In genomic region chr10:128587697-128588096, GRCm38 (mm10) we compare ENCODE assay signal across 9 mouse cellular contexts. TPM values are rescaled to one million over a fixed set of nuclear protein-coding genes. Genes with fewer than 3 reads are reported as not detected.
A peak's percentile ranks its signal among the peaks of the same experiment; 100 is the strongest.
DNase-seq lines count a peak whose midpoint lies in the region; ATAC-seq and TF ChIP-seq lines count a peak whose summit lies in the region.
"Had no signal": no experiment of that assay in that cellular context is flagged by ENCODE, and none has a peak within 500 bp of the region (broad histone marks: within the 10 kb centered on the region; RNA-seq: fewer than 3 reads in every experiment).

No protein-coding gene starts in this region.

- ATAC-seq in limb, embryonic 11.5 days (ENCODE audit: insufficient number of reproducible peaks, low FRiP score, low TSS enrichment, low read depth): no peak
- ATAC-seq in intestine, embryonic 15.5 days: peak; percentile 76
- no peak for ATAC-seq in limb, embryonic 14.5 days (ENCODE audit: low FRiP score, low read depth)
- ATAC-seq in stomach, postnatal 0 days (ENCODE audit: low FRiP score, low TSS enrichment): peak; percentile 55
- no peak for ATAC-seq in monocyte, adult 5-6 weeks (replicated peaks; ENCODE audit: insufficient number of reproducible peaks, low FRiP score, low TSS enrichment, poor library complexity, severe bottlenecking)

- H3K4me1 ChIP-seq in limb, embryonic 11.5 days (ENCODE audit: control insufficient read depth, insufficient read depth, low read length): peaks cover 11% of the 10 kb centered on the region; the same call in 1 of the 2 replicates
- peaks cover 37% of the 10 kb centered on the region for H3K4me1 ChIP-seq in limb, embryonic 10.5 days
- H3K4me1 ChIP-seq in intestine, embryonic 15.5 days (replicated peaks): peaks cover 24% of the 10 kb centered on the region
- peaks cover 7% of the 10 kb centered on the region; the same call in 1 of the 2 replicates for H3K4me1 ChIP-seq in limb, embryonic 14.5 days (ENCODE audit: control insufficient read depth, insufficient read depth, low read length)
- 0 out of 2 replicates have a peak, but pooled peaks cover 7% of the 10 kb centered on the region for H3K4me1 ChIP-seq in stomach, postnatal 0 days (replicated peaks; ENCODE audit: control insufficient read depth, insufficient read depth)

- TF ChIP-seq POLR2A in limb, embryonic 14.5 days (IDR thresholded peaks at IDR 0.05; ENCODE audit: borderline replicate concordance, extremely low read depth, insufficient read depth, insufficient read length): no peak

- no peak for TF ChIP-seq CTCF in stomach, postnatal 0 days (IDR thresholded peaks at IDR 0.05; ENCODE audit: low read depth)

- 64% methylated on average over 8 of the region's 8 CpGs for WGBS in limb, embryonic 11.5 days
- WGBS in limb, embryonic 10.5 days: 58% methylated on average over 8 of the region's 8 CpGs
- WGBS in intestine, embryonic 15.5 days: 37% methylated on average over 8 of the region's 8 CpGs
- WGBS in limb, embryonic 14.5 days: 46% methylated on average over 8 of the region's 8 CpGs
- 42% methylated on average over 8 of the region's 8 CpGs for WGBS in stomach, postnatal 0 days

- H3K4me3 ChIP-seq in limb, embryonic 11.5 days (ENCODE audit: low read depth, low read length): 0 out of 2 replicates have a peak overlapping the region, but pooled peaks have one; percentile 0
- no peak overlapping the region; the same call in 1 of the 2 replicates for H3K4me3 ChIP-seq in limb, embryonic 10.5 days
- H3K4me3 ChIP-seq in intestine, embryonic 15.5 days (replicated peaks): peak overlapping the region; percentile 71
- peak overlapping the region; percentile 62 for H3K4me3 ChIP-seq in limb, embryonic 14.5 days (replicated peaks; ENCODE audit: low read length)
- peak overlapping the region; percentile 70 for H3K4me3 ChIP-seq in stomach, postnatal 0 days (ENCODE audit: low read depth, low read length)
- H3K4me3 ChIP-seq: megakaryocyte, embryonic 14.5 days had no signal

- no peaks in the 10 kb centered on the region for H3K9me3 ChIP-seq in limb, embryonic 11.5 days (ENCODE audit: control insufficient read depth, low read length)
- no peaks in the 10 kb centered on the region for H3K9me3 ChIP-seq in limb, embryonic 10.5 days (replicated peaks)
- H3K9me3 ChIP-seq in intestine, embryonic 15.5 days: no peaks in the 10 kb centered on the region
- no peaks in the 10 kb centered on the region for H3K9me3 ChIP-seq in limb, embryonic 14.5 days (ENCODE audit: control insufficient read depth, low read length)
- no peaks in the 10 kb centered on the region for H3K9me3 ChIP-seq in stomach, postnatal 0 days (ENCODE audit: control insufficient read depth, low read length)
- H3K9me3 ChIP-seq: megakaryocyte, embryonic 14.5 days had no signal

- DNase-seq in limb, embryonic 11.5 days (ENCODE audit: low spot score): no peak
- DNase-seq in limb, embryonic 10.5 days (ENCODE audit: low spot score): no peak
- no peak for DNase-seq in limb, embryonic 14.5 days (ENCODE audit: low spot score)
- peak; percentile 82 for DNase-seq in stomach, postnatal 0 days (ENCODE audit: low spot score)
- DNase-seq in left cerebral cortex, adult 9 months (ENCODE audit: low spot score in 2 of 2): no peak
- DNase-seq in left cerebral cortex, adult 18-20 months (ENCODE audit: low spot score in 2 of 2): no peak

- H3K27me3 ChIP-seq in limb, embryonic 11.5 days (ENCODE audit: control insufficient read depth, insufficient read depth, low read length): peaks cover 41% of the 10 kb centered on the region
- peaks cover 82% of the 10 kb centered on the region for H3K27me3 ChIP-seq in limb, embryonic 10.5 days (ENCODE audit: low read depth, poor library complexity, severe bottlenecking)
- H3K27me3 ChIP-seq in intestine, embryonic 15.5 days (replicated peaks): peaks cover 22% of the 10 kb centered on the region
- H3K27me3 ChIP-seq in limb, embryonic 14.5 days (ENCODE audit: control insufficient read depth, insufficient read depth, low read length): peaks cover 31% of the 10 kb centered on the region
- H3K27me3 ChIP-seq in stomach, postnatal 0 days (ENCODE audit: control insufficient read depth, insufficient read depth, low read length): no peaks in the 10 kb centered on the region

- TF ChIP-seq EP300 in stomach, postnatal 0 days (optimal IDR thresholded peaks at IDR 0.05): no peak

- H3K4me2 ChIP-seq in limb, embryonic 11.5 days (ENCODE audit: low read depth, severe bottlenecking): peak overlapping the region; percentile 92; the same call in 1 of the 2 replicates
- peak overlapping the region; percentile 95 for H3K4me2 ChIP-seq in intestine, embryonic 15.5 days (replicated peaks)
- peak overlapping the region; percentile 99 for H3K4me2 ChIP-seq in limb, embryonic 14.5 days (replicated peaks; ENCODE audit: low read depth, low read length, severe bottlenecking)
- peak overlapping the region; percentile 98 for H3K4me2 ChIP-seq in stomach, postnatal 0 days (replicated peaks; ENCODE audit: low read depth)

- no peak overlapping the region; the same call in 1 of the 2 replicates for H3K9ac ChIP-seq in limb, embryonic 11.5 days (ENCODE audit: low read length)
- H3K9ac ChIP-seq in intestine, embryonic 15.5 days: peak overlapping the region; percentile 37
- no peak overlapping the region for H3K9ac ChIP-seq in limb, embryonic 14.5 days (ENCODE audit: low read depth, low read length, severe bottlenecking)
- H3K9ac ChIP-seq in stomach, postnatal 0 days (ENCODE audit: low read length): peak overlapping the region; percentile 80

- H3K36me3 ChIP-seq in limb, embryonic 11.5 days (ENCODE audit: control insufficient read depth, insufficient read depth, low read length): no peaks in the 10 kb centered on the region
- no peaks in the 10 kb centered on the region for H3K36me3 ChIP-seq in limb, embryonic 10.5 days
- H3K36me3 ChIP-seq in intestine, embryonic 15.5 days: no peaks in the 10 kb centered on the region
- no peaks in the 10 kb centered on the region for H3K36me3 ChIP-seq in limb, embryonic 14.5 days (ENCODE audit: control insufficient read depth, insufficient read depth, low read length)
- peaks cover 2% of the 10 kb centered on the region; the same call in 1 of the 2 replicates for H3K36me3 ChIP-seq in stomach, postnatal 0 days (ENCODE audit: control insufficient read depth, insufficient read depth, low read length)

- H3K27ac ChIP-seq in limb, embryonic 11.5 days (replicated peaks; ENCODE audit: low read depth, low read length): no peak overlapping the region
- no peak overlapping the region for H3K27ac ChIP-seq in limb, embryonic 10.5 days
- H3K27ac ChIP-seq in intestine, embryonic 15.5 days: peak overlapping the region; percentile 88
- no peak overlapping the region for H3K27ac ChIP-seq in limb, embryonic 14.5 days (replicated peaks; ENCODE audit: low read depth, low read length)
- H3K27ac ChIP-seq in stomach, postnatal 0 days (replicated peaks): peak overlapping the region; percentile 98

RNA-seq across cellular contexts. Expression of gene Erbb3, which starts 1.8 kb away (rescaled TPM):
- 7.6 and 8.1 TPM in 2 replicates for polyA plus RNA-seq in limb, embryonic 11.5 days (2014; fragmentation: Nextera tagmentation; extraction: Ambion mirVana)
- polyA plus RNA-seq in limb, embryonic 10.5 days (2016; fragmentation: Nextera tagmentation; extraction: Ambion mirVana): 3.2 and 5.3 TPM in 2 replicates
- polyA plus RNA-seq in intestine, embryonic 15.5 days (2015; fragmentation: Nextera tagmentation; extraction: Ambion mirVana): 30.5 and 31.5 TPM in 2 replicates
- polyA plus RNA-seq in limb, embryonic 14.5 days (2012; rRNA removed): 17.5 and 18.2 TPM in 2 replicates
- polyA plus RNA-seq in limb, embryonic 14.5 days (2014; fragmentation: Nextera tagmentation; extraction: Ambion mirVana): 19.6 and 21.1 TPM in 2 replicates
- 18.6 and 18.9 TPM in 2 replicates for polyA plus RNA-seq in stomach, postnatal 0 days (2015; fragmentation: Nextera tagmentation; extraction: Ambion mirVana)
- total RNA-seq in monocyte, adult 5-6 weeks (2017): 1.4 to 3.3 TPM (median 2.8 TPM) in 3 replicates
- total RNA-seq in left cerebral cortex, adult 18-20 months (2021): 1 to 10 TPM; 5.1 to 5.2 TPM

RNA-seq across cellular contexts. Expression of gene Pa2g4, which starts 21.9 kb away (rescaled TPM):
- 274 and 289 TPM in 2 replicates for polyA plus RNA-seq in limb, embryonic 11.5 days (2014; fragmentation: Nextera tagmentation; extraction: Ambion mirVana)
- 267 and 322 TPM in 2 replicates for polyA plus RNA-seq in limb, embryonic 10.5 days (2016; fragmentation: Nextera tagmentation; extraction: Ambion mirVana)
- polyA plus RNA-seq in intestine, embryonic 15.5 days (2015; fragmentation: Nextera tagmentation; extraction: Ambion mirVana): 205 and 210 TPM in 2 replicates
- 111 and 186 TPM in 2 replicates for polyA plus RNA-seq in limb, embryonic 14.5 days (2012; rRNA removed)
- 207 and 210 TPM in 2 replicates for polyA plus RNA-seq in limb, embryonic 14.5 days (2014; fragmentation: Nextera tagmentation; extraction: Ambion mirVana)
- polyA plus RNA-seq in stomach, postnatal 0 days (2015; fragmentation: Nextera tagmentation; extraction: Ambion mirVana): 131 and 135 TPM in 2 replicates
- total RNA-seq in monocyte, adult 5-6 weeks (2017): 37.2 to 74.1 TPM (median 47.8 TPM) in 3 replicates
- total RNA-seq in left cerebral cortex, adult 18-20 months (2021): 10 to 100 TPM; 58.3 TPM

RNA-seq across cellular contexts. Expression of gene Rpl41, which starts 38.6 kb away (rescaled TPM):
- 4,010 and 4,046 TPM in 2 replicates for polyA plus RNA-seq in limb, embryonic 11.5 days (2014; fragmentation: Nextera tagmentation; extraction: Ambion mirVana)
- 3,499 and 3,829 TPM in 2 replicates for polyA plus RNA-seq in limb, embryonic 10.5 days (2016; fragmentation: Nextera tagmentation; extraction: Ambion mirVana)
- 3,667 and 3,915 TPM in 2 replicates for polyA plus RNA-seq in intestine, embryonic 15.5 days (2015; fragmentation: Nextera tagmentation; extraction: Ambion mirVana)
- polyA plus RNA-seq in limb, embryonic 14.5 days (2012; rRNA removed): 2,621 and 3,931 TPM in 2 replicates
- 4,572 and 4,920 TPM in 2 replicates for polyA plus RNA-seq in limb, embryonic 14.5 days (2014; fragmentation: Nextera tagmentation; extraction: Ambion mirVana)
- polyA plus RNA-seq in stomach, postnatal 0 days (2015; fragmentation: Nextera tagmentation; extraction: Ambion mirVana): 3,550 and 3,693 TPM in 2 replicates
- 2,103 to 2,260 TPM (median 2,168 TPM) in 3 replicates for total RNA-seq in monocyte, adult 5-6 weeks (2017)
- total RNA-seq in left cerebral cortex, adult 18-20 months (2021): 1,000 to 10,000 TPM; 1,493 to 1,582 TPM

RNA-seq across cellular contexts. Expression of gene Rps26, which starts 38.9 kb away (rescaled TPM):
- 831 and 876 TPM in 2 replicates for polyA plus RNA-seq in limb, embryonic 11.5 days (2014; fragmentation: Nextera tagmentation; extraction: Ambion mirVana)
- 592 and 676 TPM in 2 replicates for polyA plus RNA-seq in limb, embryonic 10.5 days (2016; fragmentation: Nextera tagmentation; extraction: Ambion mirVana)
- polyA plus RNA-seq in intestine, embryonic 15.5 days (2015; fragmentation: Nextera tagmentation; extraction: Ambion mirVana): 693 and 768 TPM in 2 replicates
- polyA plus RNA-seq in limb, embryonic 14.5 days (2012; rRNA removed): 1,619 and 1,662 TPM in 2 replicates
- 1,135 and 1,177 TPM in 2 replicates for polyA plus RNA-seq in limb, embryonic 14.5 days (2014; fragmentation: Nextera tagmentation; extraction: Ambion mirVana)
- polyA plus RNA-seq in stomach, postnatal 0 days (2015; fragmentation: Nextera tagmentation; extraction: Ambion mirVana): 781 and 811 TPM in 2 replicates
- 224 to 301 TPM (median 295 TPM) in 3 replicates for total RNA-seq in monocyte, adult 5-6 weeks (2017)
- total RNA-seq in left cerebral cortex, adult 18-20 months (2021): 100 to 1,000 TPM; 232 to 257 TPM

RNA-seq across cellular contexts. Expression of gene Zc3h10, which starts 40.1 kb away (rescaled TPM):
- 15.3 and 19.4 TPM in 2 replicates for polyA plus RNA-seq in limb, embryonic 11.5 days (2014; fragmentation: Nextera tagmentation; extraction: Ambion mirVana)
- 14.5 and 15.4 TPM in 2 replicates for polyA plus RNA-seq in limb, embryonic 10.5 days (2016; fragmentation: Nextera tagmentation; extraction: Ambion mirVana)
- 14.5 and 15.2 TPM in 2 replicates for polyA plus RNA-seq in intestine, embryonic 15.5 days (2015; fragmentation: Nextera tagmentation; extraction: Ambion mirVana)
- 15.2 and 17.2 TPM in 2 replicates for polyA plus RNA-seq in limb, embryonic 14.5 days (2012; rRNA removed)
- polyA plus RNA-seq in limb, embryonic 14.5 days (2014; fragmentation: Nextera tagmentation; extraction: Ambion mirVana): 13.7 and 14.5 TPM in 2 replicates
- polyA plus RNA-seq in stomach, postnatal 0 days (2015; fragmentation: Nextera tagmentation; extraction: Ambion mirVana): 7.8 and 8.5 TPM in 2 replicates
- total RNA-seq in monocyte, adult 5-6 weeks (2017): 16.1 to 26.5 TPM (median 19.1 TPM) in 3 replicates
- total RNA-seq in left cerebral cortex, adult 18-20 months (2021): 10 to 100 TPM; 15.9 to 20.7 TPM

Comparison
In these comparisons a context has a peak if more than half of its experiments do, and no peak if none do; other contexts are left out.
1. ATAC-seq: peak in intestine, embryonic 15.5 days (single experiment) and stomach, postnatal 0 days (single experiment); none in limb, embryonic 11.5 days (single experiment), limb, embryonic 14.5 days (single experiment) and monocyte, adult 5-6 weeks (single experiment).
2. H3K27ac ChIP-seq: peak in intestine, embryonic 15.5 days (single experiment) and stomach, postnatal 0 days (single experiment); none in limb, embryonic 11.5 days (single experiment), limb, embryonic 10.5 days (single experiment) and limb, embryonic 14.5 days (single experiment).
3. H3K9ac ChIP-seq: peak in intestine, embryonic 15.5 days (single experiment) and stomach, postnatal 0 days (single experiment); none in limb, embryonic 11.5 days (single experiment) and limb, embryonic 14.5 days (single experiment).
4. Peak in every context shown above with its lines, with median percentiles within 50 percentile points of each other: H3K4me2 ChIP-seq.